Mouse (Mus musculus) MEL (cell line): ENCODE data around the gene Pimreg. TPM values are rescaled to one million over a fixed set of nuclear protein-coding genes. Genes with fewer than 3 reads are reported as not detected.

Experiments
- DNase-seq: peaks from one replicate; pipeline ENCODE4 v3.0.0; 2011; ENCODE audit warnings: low read depth, low spot score
- H3K27ac ChIP-seq: 2 replicates; pipeline ENCODE4 v1.5.1; 2012; ENCODE audit warnings: low read depth, mild to moderate bottlenecking, control low read depth, low read length, moderate library complexity; ENCODE audit not compliant: control insufficient read depth
- H3K27me3 ChIP-seq, 2 experiments: fragments of 150-350 bp in 1 of 2; sonication (generic) in 1 of 2; 2 replicates each; pipeline ENCODE4 v1.6.1; 2012; ENCODE audit warnings: low read length in 2 of 2, mild to moderate bottlenecking in 2 of 2, improper control_type of control experiment in 1 of 2, moderate library complexity in 1 of 2; ENCODE audit not compliant: insufficient read depth in 2 of 2, control insufficient read depth in 1 of 2
- H3K36me3 ChIP-seq, 2 experiments: 2 replicates each; pipeline ENCODE4 v1.6.1; 2012 to 2014; ENCODE audit warnings: low read length in 2 of 2, improper control_type of control experiment in 1 of 2, inconsistent platforms in 1 of 2, mild to moderate bottlenecking in 1 of 2; ENCODE audit not compliant: insufficient read depth in 2 of 2, control insufficient read depth in 1 of 2
- H3K4me1 ChIP-seq, 2 experiments: fragments of 150-350 bp in 1 of 2; sonication (generic) in 1 of 2; 2 replicates each; pipeline ENCODE4 v1.6.1; 2012; ENCODE audit warnings: low read length in 2 of 2, improper control_type of control experiment in 1 of 2, mild to moderate bottlenecking in 1 of 2; ENCODE audit not compliant: insufficient read depth in 2 of 2, control insufficient read depth in 1 of 2
- H3K4me3 ChIP-seq, 2 experiments: fragments of 150-350 bp in 1 of 2; sonication (generic) in 1 of 2; 2 replicates each; pipeline ENCODE4 v1.5.1; 2012; ENCODE audit warnings: low read depth in 2 of 2, low read length in 2 of 2, mild to moderate bottlenecking in 2 of 2, moderate library complexity in 2 of 2, control low read depth in 1 of 2, improper control_type of control experiment in 1 of 2; ENCODE audit not compliant: control insufficient read depth in 1 of 2, insufficient read depth in 1 of 2
- H3K79me2 ChIP-seq: 2 replicates; pipeline ENCODE4 v1.6.1; 2012; ENCODE audit warnings: mild to moderate bottlenecking, low read length, moderate library complexity; ENCODE audit not compliant: control insufficient read depth, poor library complexity, insufficient read depth
- H3K9ac ChIP-seq: 2 replicates; pipeline ENCODE4 v1.6.1; 2012; ENCODE audit warnings: low read depth, mild to moderate bottlenecking, control low read depth, low read length, moderate library complexity; ENCODE audit not compliant: control insufficient read depth, poor library complexity, severe bottlenecking
- H3K9me3 ChIP-seq: fragments of 150-350 bp; sonication (generic); replicated peaks from 2 replicates; pipeline ENCODE4 v1.6.1; 2012; ENCODE audit warnings: mild to moderate bottlenecking, low read length, improper control_type of control experiment, moderate library complexity; ENCODE audit not compliant: insufficient read depth
- BHLHE40 ChIP-seq: IDR thresholded peaks from 2 replicates; pipeline ENCODE4 v1.6.1; 2012; ENCODE audit warnings: low read depth, mild to moderate bottlenecking, inconsistent platforms, low read length, improper control_type of control experiment, borderline replicate concordance
- CHD1 ChIP-seq: IDR thresholded peaks from 2 replicates; pipeline ENCODE4 v1.6.1; 2012; ENCODE audit warnings: low read depth, mild to moderate bottlenecking, inconsistent platforms, low read length, improper control_type of control experiment
- CHD2 ChIP-seq: IDR thresholded peaks from 2 replicates; pipeline ENCODE4 v1.6.1; 2011; ENCODE audit warnings: low read length, improper control_type of control experiment
- CTCF ChIP-seq, 3 experiments: IDR thresholded peaks in 2 of 3; conservative IDR thresholded peaks in 1 of 3; 2 replicates each; pipeline ENCODE4 v1.5.1; 2011 to 2012; ENCODE audit warnings: low read length in 3 of 3, low read depth in 2 of 3, mild to moderate bottlenecking in 2 of 3, improper control_type of control experiment in 1 of 3, inconsistent platforms in 1 of 3, mixed read lengths in 1 of 3, moderate library complexity in 1 of 3; ENCODE audit not compliant: control insufficient read depth in 1 of 3, insufficient read depth in 1 of 3, poor library complexity in 1 of 3, severe bottlenecking in 1 of 3
- EP300 ChIP-seq, 2 experiments: IDR thresholded peaks; 2 replicates each; pipeline ENCODE4 v1.6.1; 2011; ENCODE audit warnings: improper control_type of control experiment in 2 of 2, low read length in 2 of 2, low read depth in 1 of 2, mild to moderate bottlenecking in 1 of 2
- ETS1 ChIP-seq: IDR thresholded peaks from 2 replicates; pipeline ENCODE4 v1.6.1; 2012; ENCODE audit warnings: low read depth, mild to moderate bottlenecking, inconsistent platforms, low read length, improper control_type of control experiment, moderate library complexity
- GABPA ChIP-seq: IDR thresholded peaks from 2 replicates; pipeline ENCODE4 v1.6.1; 2012; ENCODE audit warnings: low read depth, mild to moderate bottlenecking, inconsistent platforms, low read length, improper control_type of control experiment, moderate library complexity
- GATA1 ChIP-seq: IDR thresholded peaks from 2 replicates; pipeline ENCODE4 v1.6.1; 2011; ENCODE audit warnings: low read depth, low read length, improper control_type of control experiment
- HCFC1 ChIP-seq: IDR thresholded peaks from 2 replicates; pipeline ENCODE4 v1.6.1; 2012; ENCODE audit warnings: low read depth, mild to moderate bottlenecking, inconsistent platforms, low read length, improper control_type of control experiment, moderate library complexity
- JUND ChIP-seq: IDR thresholded peaks from 2 replicates; pipeline ENCODE4 v1.6.1; 2011; ENCODE audit warnings: low read depth, mild to moderate bottlenecking, improper control_type of control experiment, low read length
- KAT2A ChIP-seq: conservative IDR thresholded peaks from 2 replicates; pipeline ENCODE4 v1.6.1; 2012; ENCODE audit warnings: low read depth, low read length, improper control_type of control experiment, inconsistent platforms
- MAFK ChIP-seq: IDR thresholded peaks from 2 replicates; pipeline ENCODE4 v1.6.1; 2011; ENCODE audit warnings: low read depth, mild to moderate bottlenecking, low read length, improper control_type of control experiment, borderline replicate concordance
- MAX ChIP-seq: IDR thresholded peaks from 2 replicates; pipeline ENCODE4 v1.6.1; 2011; ENCODE audit warnings: low read length, improper control_type of control experiment
- MAZ ChIP-seq: IDR thresholded peaks from 2 replicates; pipeline ENCODE4 v1.6.1; 2012; ENCODE audit warnings: low read depth, mild to moderate bottlenecking, inconsistent platforms, low read length, improper control_type of control experiment
- MEF2A ChIP-seq: IDR thresholded peaks from 2 replicates; pipeline ENCODE4 v1.6.1; 2014; ENCODE audit warnings: low read depth, mild to moderate bottlenecking, inconsistent platforms, low read length, improper control_type of control experiment; ENCODE audit not compliant: poor library complexity, insufficient replicate concordance, severe bottlenecking; ENCODE audit errors: extremely low read depth
- MYB ChIP-seq: IDR thresholded peaks from 2 replicates; pipeline ENCODE4 v1.6.1; 2011; ENCODE audit warnings: mild to moderate bottlenecking, low read depth, low read length, improper control_type of control experiment
- MYC ChIP-seq: IDR thresholded peaks from 2 replicates; pipeline ENCODE4 v1.6.1; 2011; ENCODE audit warnings: low read depth, mild to moderate bottlenecking, low read length, improper control_type of control experiment, moderate library complexity
- NRF1 ChIP-seq: IDR thresholded peaks from 2 replicates; pipeline ENCODE4 v1.6.1; 2014; ENCODE audit warnings: low read depth, mild to moderate bottlenecking, inconsistent platforms, low read length, improper control_type of control experiment, moderate library complexity; ENCODE audit not compliant: poor library complexity, insufficient read depth, severe bottlenecking
- POLR2A ChIP-seq, 2 experiments: IDR thresholded peaks; 2 replicates each; pipeline ENCODE4 v1.6.1; 2011 to 2012; ENCODE audit warnings: low read length in 2 of 2, mild to moderate bottlenecking in 2 of 2, control low read depth in 1 of 2, improper control_type of control experiment in 1 of 2, low read depth in 1 of 2, moderate library complexity in 1 of 2; ENCODE audit not compliant: control insufficient read depth in 1 of 2, insufficient read depth in 1 of 2, poor library complexity in 1 of 2
- POLR2AphosphoS2 ChIP-seq: IDR thresholded peaks from 2 replicates; pipeline ENCODE4 v1.6.1; 2011; ENCODE audit warnings: low read length, improper control_type of control experiment
- POLR2AphosphoS5 ChIP-seq: IDR thresholded peaks from 2 replicates; pipeline ENCODE4 v1.6.1; 2012; ENCODE audit warnings: low read depth, borderline replicate concordance, mild to moderate bottlenecking, inconsistent platforms, low read length, moderate library complexity, mixed read lengths
- RAD21 ChIP-seq: IDR thresholded peaks from 2 replicates; pipeline ENCODE4 v1.6.1; 2011; ENCODE audit warnings: mild to moderate bottlenecking, low read depth, low read length, improper control_type of control experiment
- RCOR1 ChIP-seq: IDR thresholded peaks from 2 replicates; pipeline ENCODE4 v1.6.1; 2012; ENCODE audit warnings: low read depth, mild to moderate bottlenecking, inconsistent platforms, low read length, improper control_type of control experiment
- SMC3 ChIP-seq: IDR thresholded peaks from 2 replicates; pipeline ENCODE4 v1.6.1; 2011; ENCODE audit warnings: low read depth, low read length, improper control_type of control experiment
- TAL1 ChIP-seq: IDR thresholded peaks from 2 replicates; pipeline ENCODE4 v1.6.1; 2012; ENCODE audit warnings: mild to moderate bottlenecking, inconsistent platforms, low read length, moderate library complexity, mixed read lengths
- TBP ChIP-seq: IDR thresholded peaks from 2 replicates; pipeline ENCODE4 v1.8.0; 2011; ENCODE audit warnings: low read depth, low read length, improper control_type of control experiment
- TCF12 ChIP-seq: IDR thresholded peaks from 2 replicates; pipeline ENCODE4 v1.6.1; 2014; ENCODE audit warnings: low read depth, mild to moderate bottlenecking, inconsistent platforms, low read length, improper control_type of control experiment, moderate library complexity
- UBTF ChIP-seq: IDR thresholded peaks from 2 replicates; pipeline ENCODE4 v1.6.1; 2012; ENCODE audit warnings: low read depth, mild to moderate bottlenecking, inconsistent platforms, low read length, improper control_type of control experiment, moderate library complexity, borderline replicate concordance; ENCODE audit not compliant: insufficient read depth
- USF1 ChIP-seq: IDR thresholded peaks from 2 replicates; pipeline ENCODE4 v1.6.1; 2014; ENCODE audit warnings: low read depth, mild to moderate bottlenecking, inconsistent platforms, low read length, improper control_type of control experiment, moderate library complexity
- USF2 ChIP-seq, 2 experiments: IDR thresholded peaks; 2 replicates each; pipeline ENCODE4 v1.6.1; 2011 to 2012; ENCODE audit warnings: improper control_type of control experiment in 2 of 2, low read length in 2 of 2, borderline replicate concordance in 1 of 2, inconsistent platforms in 1 of 2, low read depth in 1 of 2, mild to moderate bottlenecking in 1 of 2; ENCODE audit not compliant: insufficient read depth in 1 of 2
- ZC3H11A ChIP-seq: IDR thresholded peaks from 2 replicates; pipeline ENCODE4 v1.6.1; 2012; ENCODE audit warnings: low read depth, mild to moderate bottlenecking, inconsistent platforms, low read length, improper control_type of control experiment
- ZKSCAN1 ChIP-seq: IDR thresholded peaks from 2 replicates; pipeline ENCODE4 v1.6.1; 2012; ENCODE audit warnings: low read depth, mild to moderate bottlenecking, inconsistent platforms, low read length, improper control_type of control experiment, moderate library complexity
- ZNF384 ChIP-seq: IDR thresholded peaks from 2 replicates; pipeline ENCODE4 v1.6.1; 2012; ENCODE audit warnings: low read depth, mild to moderate bottlenecking, inconsistent platforms, low read length, improper control_type of control experiment
- polyA plus RNA-seq, 2 experiments: library from polyadenylated mRNA; stranded (reverse) in 1 of 2; unstranded in 1 of 2; fragments of >175 nt in 1 of 2; fragments of >200 nt in 1 of 2; gene quantifications; 2 replicates each; pipeline versions ENCODE4 v1.2.1 to v1.2.4; 2012; ENCODE audit warnings: low replicate concordance in 2 of 2, low read depth in 1 of 2; ENCODE audit not compliant: insufficient read length in 2 of 2, insufficient read depth in 1 of 2, missing spikeins in 1 of 2
- total RNA-seq: library from RNA; depleted of rRNA; stranded (reverse); fragments of 300-350 nt; gene quantifications from 2 replicates; pipeline ENCODE4 v1.2.3, GENCODE M21; 2012; rRNA removed

The Pimreg gene
- total RNA-seq (24.3 and 25.8 TPM in 2 replicates), polyA plus RNA-seq (10 to 100 TPM in 1 of 2 experiments, not detected in 1; 45.3 TPM)

- H3K4me3 ChIP-seq: peak within 1 kb of the TSS; percentile 75 to 76
- peak; percentile 98 for DNase-seq
- no peaks in the 10 kb centered on the region for H3K27me3 ChIP-seq
- peak within 1 kb of the TSS; percentile 89 for H3K27ac ChIP-seq
- H3K79me2 ChIP-seq: peaks cover 8% of the 10 kb centered on the region
- peaks cover 2 to 15% of the 10 kb centered on the region in 2 experiments; a peak in 3 of 4 replicates for H3K4me1 ChIP-seq
- peaks cover 0 to 11% of the 10 kb centered on the region in 2 experiments; a peak in 2 of 4 replicates for H3K36me3 ChIP-seq
- peak within 1 kb of the TSS; percentile 74 for H3K9ac ChIP-seq
- no peaks in the 10 kb centered on the region for H3K9me3 ChIP-seq
- TF ChIP-seq TCF12 (0 out of 2 replicates have a peak, but pooled peaks have one; percentile 9), RAD21 (no peak), ETS1 (no peak), ZNF384 (no peak), UBTF (no peak), RCOR1 (no peak; the same call in 1 of the 2 replicates), POLR2A (IDR thresholded peaks at IDR 0.05; ENCODE audit: control insufficient read depth in 1 of 2, insufficient read depth in 1 of 2, low read depth in 1 of 2, low read length in 2 of 2, poor library complexity in 1 of 2) (peak; percentile 60; a peak in 3 of 4 replicates), MYC (no peak), ZKSCAN1 (no peak), CHD2 (no peak), GABPA (no peak), CHD1 (peak; percentile 97), MAZ (peak; percentile 33; the same call in 1 of the 2 replicates), POLR2AphosphoS5 (no peak), USF2 (IDR thresholded peaks at IDR 0.05; ENCODE audit: borderline replicate concordance in 1 of 2, insufficient read depth in 1 of 2, low read depth in 1 of 2, low read length in 2 of 2) (no peak), KAT2A (no peak; the same call in 1 of the 2 replicates), POLR2AphosphoS2 (0 out of 2 replicates have a peak, but pooled peaks have one; percentile 45), TAL1 (no peak), USF1 (peak; percentile 82), HCFC1 (peak; percentile 52), JUND (no peak), MAX (0 out of 2 replicates have a peak, but pooled peaks have one; percentile 14), SMC3 (no peak), MYB (no peak), GATA1 (no peak), MEF2A (no peak), EP300 (IDR thresholded peaks at IDR 0.05; ENCODE audit: low read depth in 1 of 2, low read length in 2 of 2) (no peak), ZC3H11A (no peak), BHLHE40 (0 out of 2 replicates have a peak, but pooled peaks have one; percentile 54), MAFK (no peak), CTCF (IDR thresholded peaks at IDR 0.05 in 2 of 3, conservative IDR thresholded peaks at IDR 0.05 in 1 of 3; ENCODE audit: control insufficient read depth in 1 of 3, insufficient read depth in 1 of 3, low read depth in 2 of 3, low read length in 3 of 3, poor library complexity in 1 of 3, severe bottlenecking in 1 of 3) (peak in 2 of 3 experiments; percentile 4 to 27; a peak in 1 of 6 replicates), NRF1 (0 out of 2 replicates have a peak, but pooled peaks have one; percentile 0), TBP (peak; percentile 67; the same call in 1 of the 2 replicates)
These were observed at the start of gene Pimreg for GRCm38 (mm10) chr11:72041768-72042607. TSS of gene Pimreg (plus strand) at chr11:72042032.
